Mouse (Mus musculus) neural tube, embryonic 14.5 days (tissue): ENCODE measurements at regions not wholly inside any gene's neighbourhood (a gene's known extent, or its start where the extent isn't known, plus 50 kb on each side); places are given as distances from the start of the nearest gene placed in this dataset.
"Not testable (repeated sequence)": the region's sequence is repeated elsewhere in the genome, so short reads cannot be mapped to it uniquely, and the experiment has no call there.

ENCODE experiments used
- ATAC-seq: fragments of 200-750 bp; cut with Nextera tagmentation; 2 replicates; pipeline ENCODE4 v1.8.0; 2017; ENCODE audit warnings: low read depth, mild to moderate bottlenecking, moderate TSS enrichment, moderate library complexity
- H3K27ac ChIP-seq: fragments of 300-500 bp; sonication (generic); 2 replicates; pipeline ENCODE4 v1.5.1; 2014; ENCODE audit warnings: low read depth, mild to moderate bottlenecking, control low read depth, low read length, moderate library complexity, mixed read lengths
- H3K27me3 ChIP-seq: fragments of 300-500 bp; sonication (generic); 2 replicates; pipeline ENCODE4 v1.6.1; 2014; ENCODE audit warnings: low read length; ENCODE audit not compliant: control insufficient read depth, insufficient read depth
- H3K36me3 ChIP-seq: fragments of 300-500 bp; sonication (generic); 2 replicates; pipeline ENCODE4 v1.6.1; 2014; ENCODE audit warnings: low read length, mixed read lengths; ENCODE audit not compliant: control insufficient read depth, insufficient read depth
- H3K4me1 ChIP-seq: fragments of 300-500 bp; sonication (generic); 2 replicates; pipeline ENCODE4 v1.6.1; 2014; ENCODE audit warnings: low read length; ENCODE audit not compliant: control insufficient read depth, insufficient read depth
- H3K4me2 ChIP-seq: fragments of 300-500 bp; sonication (generic); 2 replicates; pipeline ENCODE4 v1.6.1; 2014; ENCODE audit warnings: mild to moderate bottlenecking, low read depth, low read length, control low read depth
- H3K4me3 ChIP-seq: fragments of 300-500 bp; sonication (generic); 2 replicates; pipeline ENCODE4 v1.5.1; 2014; ENCODE audit warnings: low read depth, low read length, control low read depth, mixed read lengths
- H3K9ac ChIP-seq: fragments of 300-500 bp; sonication (generic); replicated peaks from 2 replicates; pipeline ENCODE4 v1.6.1; 2014; ENCODE audit warnings: low read depth, mild to moderate bottlenecking, control low read depth, low read length, mixed read lengths
- H3K9me3 ChIP-seq: fragments of 300-500 bp; sonication (generic); 2 replicates; pipeline ENCODE4 v1.6.1; 2016; ENCODE audit warnings: low read length; ENCODE audit not compliant: control insufficient read depth
- WGBS: fragments of 180-500 bp; shearing (Covaris S2); extraction: QIAGEN DNeasy Blood & Tissue Kit; methylation state at CpG from one replicate; pipeline ENCODE4 v1.1.7; 2014; 5-methylcytosine and 5-hydroxymethylcytosine counted together

- Histone ChIP-seq H3K4me3 (no peak overlapping the region), H3K9ac (no peak overlapping the region), H3K27ac (no peak overlapping the region), H3K27me3 (no peaks in the 10 kb centered on the region), H3K4me2 (no peak overlapping the region), H3K36me3 (no peaks in the 10 kb centered on the region), H3K9me3 (no peaks in the 10 kb centered on the region), H3K4me1 (no peaks in the 10 kb centered on the region)
- 66% methylated on average over 4 of the region's 4 CpGs for WGBS
- ATAC-seq, result no peak
These were observed 329.8 kb upstream of the Cenpq start for GRCm38 (mm10) chr17:41264512-41265222.

DNA sequence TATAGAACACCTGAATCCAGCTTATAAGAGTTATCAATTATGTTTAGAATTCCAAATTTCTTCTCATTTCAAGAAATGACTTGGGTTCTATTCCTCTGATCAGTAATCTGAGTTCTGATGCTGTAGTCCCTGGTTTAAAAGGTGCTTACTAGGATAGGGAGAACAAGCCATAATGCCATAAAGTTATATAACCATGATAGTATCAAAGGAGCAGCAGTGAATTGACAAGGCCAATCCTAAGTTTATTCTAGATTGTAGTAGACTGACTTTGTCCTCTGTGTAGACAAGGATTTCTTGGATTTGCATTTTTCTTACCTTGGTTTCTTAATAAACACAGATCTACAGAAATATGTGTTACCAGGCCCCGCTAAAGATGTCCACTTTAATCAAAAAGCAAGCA, 326.6 kb upstream of the Cenpq start:
- no peak overlapping the region for H3K9ac ChIP-seq
- 88% methylated on average over 1 of the region's 1 CpGs for WGBS

DNA sequence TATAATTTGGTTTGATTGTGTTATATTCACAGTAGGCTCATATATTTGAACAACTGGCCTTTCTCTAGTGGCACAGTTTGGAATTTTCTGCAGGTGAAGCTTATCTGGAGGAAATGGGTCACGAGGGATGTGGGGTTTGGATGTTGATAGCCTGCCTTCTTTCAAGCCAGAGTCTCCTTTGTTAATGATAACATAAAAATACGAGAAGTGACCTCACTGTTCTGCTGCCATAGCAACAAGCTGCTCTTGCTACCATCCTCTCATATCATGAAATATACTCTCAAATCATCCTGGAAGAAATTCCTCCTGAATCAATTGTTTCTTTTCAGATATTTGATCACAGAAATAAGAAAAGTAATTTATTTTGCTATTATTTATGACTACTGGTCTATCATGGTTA, 313.6 kb upstream of the Cenpq start:
- Histone ChIP-seq H3K4me2 (no peak overlapping the region), H3K36me3 (no peaks in the 10 kb centered on the region), H3K27me3 (no peaks in the 10 kb centered on the region), H3K9ac (no peak overlapping the region), H3K4me3 (no peak overlapping the region), H3K9me3 (no peaks in the 10 kb centered on the region), H3K27ac (no peak overlapping the region), H3K4me1 (no peaks in the 10 kb centered on the region)
- WGBS, result 62% methylated on average over 2 of the region's 2 CpGs
- no peak for ATAC-seq

More for the DNA sequence above, 326.6 kb upstream of the Cenpq start:
- no peak overlapping the region for H3K27ac ChIP-seq
- no peaks in the 10 kb centered on the region for H3K9me3 ChIP-seq
- no peak overlapping the region for H3K4me3 ChIP-seq
- H3K4me2 ChIP-seq, result no peak overlapping the region
- H3K4me1 ChIP-seq, result no peaks in the 10 kb centered on the region
- H3K36me3 ChIP-seq, result no peaks in the 10 kb centered on the region
- H3K27me3 ChIP-seq, result no peaks in the 10 kb centered on the region
- ATAC-seq, result no peak

- Histone ChIP-seq H3K27me3 (no peaks in the 10 kb centered on the region), H3K4me3 (no peak overlapping the region), H3K9me3 (no peaks in the 10 kb centered on the region), H3K36me3 (no peaks in the 10 kb centered on the region), H3K9ac (no peak overlapping the region), H3K4me1 (no peaks in the 10 kb centered on the region), H3K4me2 (no peak overlapping the region), H3K27ac (no peak overlapping the region)
- no peak for ATAC-seq
- 68% methylated on average over 3 of the region's 3 CpGs for WGBS
These were observed 292.5 kb upstream of the Cenpq start for GRCm38 (mm10) chr17:41227128-41228014.

DNA sequence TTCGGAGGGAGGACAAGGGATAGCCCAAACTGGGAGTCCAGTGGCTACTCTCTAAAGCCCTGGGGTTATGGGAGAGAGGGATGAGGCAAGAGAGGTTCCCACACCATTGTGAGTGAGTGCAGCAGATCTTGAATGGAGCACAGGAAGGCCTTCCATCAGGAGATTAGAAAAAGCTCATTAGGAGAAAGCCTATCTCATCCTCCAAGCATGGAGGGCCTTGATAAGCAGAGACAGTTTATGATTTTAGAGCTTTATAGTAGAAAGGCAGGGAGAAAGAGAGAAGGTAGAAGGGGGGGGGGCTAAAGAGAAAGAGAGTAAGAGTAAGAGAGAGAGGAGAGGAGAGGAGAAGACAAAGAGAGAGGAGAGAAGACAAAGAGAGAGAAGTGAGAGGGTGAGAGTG, 282.0 kb upstream of the Cenpq start:
- WGBS, result 100% methylated on average over 1 of the region's 1 CpGs
- H3K9me3 ChIP-seq, result no peaks in the 10 kb centered on the region

DNA sequence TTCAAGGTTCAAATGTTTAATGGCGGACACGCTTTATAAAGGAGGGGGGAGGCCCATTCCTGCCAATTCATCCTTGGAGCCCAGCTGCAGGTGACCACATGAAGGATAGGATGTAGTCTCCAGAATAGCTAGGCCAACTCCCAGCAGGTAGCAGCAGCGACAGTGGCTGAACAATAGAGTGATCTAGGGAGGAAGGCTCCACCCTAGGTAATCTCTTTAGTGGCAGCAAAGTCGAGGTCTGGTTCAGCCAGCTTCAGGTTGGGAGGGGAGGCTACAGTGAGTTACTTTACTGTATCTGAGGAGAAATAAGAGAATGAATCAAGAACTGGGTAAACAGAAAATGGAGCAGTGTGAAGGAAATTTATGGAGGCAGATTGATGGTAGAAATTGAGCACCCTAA, 264.6 kb upstream of the Cenpq start:
- H3K4me1 ChIP-seq, ATAC-seq, H3K27me3 ChIP-seq, H3K36me3 ChIP-seq, H3K4me3 ChIP-seq, H3K9me3 ChIP-seq, H3K9ac ChIP-seq, H3K4me2 ChIP-seq, H3K27ac ChIP-seq: not testable (repeated sequence)
- 53% methylated on average over 4 of the region's 4 CpGs for WGBS

More for the DNA sequence above, 282.0 kb upstream of the Cenpq start:
- no peaks in the 10 kb centered on the region for H3K4me1 ChIP-seq
- no peaks in the 10 kb centered on the region for H3K27me3 ChIP-seq
- no peak overlapping the region for H3K27ac ChIP-seq
- no peak overlapping the region for H3K4me3 ChIP-seq
- H3K4me2 ChIP-seq, result no peak overlapping the region
- no peaks in the 10 kb centered on the region for H3K36me3 ChIP-seq
- H3K9ac ChIP-seq, result no peak overlapping the region
- no peak for ATAC-seq

- H3K4me2 ChIP-seq, H3K4me1 ChIP-seq, H3K27ac ChIP-seq, H3K36me3 ChIP-seq, H3K9me3 ChIP-seq, ATAC-seq, H3K9ac ChIP-seq, H3K4me3 ChIP-seq, H3K27me3 ChIP-seq: not testable (repeated sequence)
- WGBS, result 88% methylated on average over 3 of the region's 3 CpGs
These were observed 255.5 kb upstream of the Cenpq start for GRCm38 (mm10) chr17:41190371-41190770.

DNA sequence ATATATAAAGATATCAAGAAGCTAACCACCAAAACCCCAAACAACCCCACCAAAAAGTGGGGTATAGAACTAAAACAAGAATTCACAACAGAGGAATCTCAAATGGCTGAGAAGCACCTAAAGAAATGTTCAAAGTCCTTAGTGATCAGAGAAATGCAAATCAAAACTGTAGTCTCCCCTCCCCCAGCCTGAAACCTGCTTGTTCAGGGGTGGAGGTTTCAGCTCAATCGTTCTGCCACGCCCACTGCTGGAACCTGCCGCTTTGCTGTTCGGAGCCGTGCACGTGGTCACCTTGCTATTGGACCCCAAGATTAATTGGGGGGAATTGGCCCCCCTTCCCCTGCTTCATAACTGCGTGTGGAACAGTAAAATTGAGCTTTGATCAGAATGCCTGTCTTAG, 251.8 kb upstream of the Cenpq start:
- not testable (repeated sequence) for H3K9ac ChIP-seq, H3K36me3 ChIP-seq, H3K4me1 ChIP-seq, H3K27ac ChIP-seq, H3K4me3 ChIP-seq, ATAC-seq, H3K9me3 ChIP-seq, H3K4me2 ChIP-seq, H3K27me3 ChIP-seq
- whole genome bisulfite sequencing, result 95% methylated on average over 7 of the region's 7 CpGs

DNA sequence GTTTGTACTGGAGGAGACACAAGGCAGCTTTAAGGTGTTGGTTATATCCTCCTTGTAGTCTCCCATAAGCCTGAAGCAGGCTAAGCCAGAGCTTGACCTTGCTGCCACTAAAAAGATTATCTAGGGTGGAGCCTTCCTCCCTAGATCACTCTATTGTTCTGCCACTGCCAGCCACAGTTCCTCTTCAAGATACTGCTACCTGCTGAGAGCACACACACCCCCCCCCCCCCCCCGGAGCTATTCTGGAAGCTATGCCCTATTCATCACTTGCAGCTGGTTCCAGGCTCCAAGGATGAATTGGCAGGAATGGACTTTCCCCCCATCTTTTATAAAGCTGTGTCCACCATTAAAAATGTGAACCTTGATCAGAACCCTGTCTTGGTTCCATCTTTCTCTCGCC, 249.9 kb upstream of the Cenpq start:
- WGBS, result 84% methylated on average over 2 of the region's 2 CpGs
- Histone ChIP-seq H3K27ac (no peak overlapping the region), H3K4me2 (no peak overlapping the region), H3K9ac (no peak overlapping the region), H3K36me3 (no peaks in the 10 kb centered on the region), H3K4me1 (no peaks in the 10 kb centered on the region), H3K27me3 (no peaks in the 10 kb centered on the region), H3K4me3 (no peak overlapping the region), H3K9me3 (no peaks in the 10 kb centered on the region)
- ATAC-seq, result no peak
